Mouse (Mus musculus) lung, postnatal 0 days (tissue): Measurements from ENCODE around the gene Bmx.

Experiments used
- CTCF ChIP-seq: IDR thresholded peaks from 2 replicates; pipeline ENCODE4 v1.5.1; 2016; ENCODE audit warnings: antibody characterized with exemption, mild to moderate bottlenecking
- EP300 ChIP-seq: IDR thresholded peaks from 2 replicates; pipeline ENCODE4 v1.6.1; 2016; ENCODE audit warnings: antibody characterized with exemption, mild to moderate bottlenecking, control low read depth

- TF ChIP-seq CTCF = no peak
- TF ChIP-seq EP300 = no peak
These were observed 669 bp upstream of the Bmx start for GRCm38 (mm10) chrX:164258662-164259061.
